Mouse (Mus musculus): ENCODE results near the gene Tyw1. TPM values are rescaled to one million over a fixed set of nuclear protein-coding genes. Genes with fewer than 3 reads are reported as not detected.
"Not testable (repeated sequence)": the region's sequence is repeated elsewhere in the genome, so short reads cannot be mapped to it uniquely, and the experiment has no call there.

Tyw1 gene
- polyA plus RNA-seq, 1 experiment from 2014 or later, result 25.1 TPM

DNA sequence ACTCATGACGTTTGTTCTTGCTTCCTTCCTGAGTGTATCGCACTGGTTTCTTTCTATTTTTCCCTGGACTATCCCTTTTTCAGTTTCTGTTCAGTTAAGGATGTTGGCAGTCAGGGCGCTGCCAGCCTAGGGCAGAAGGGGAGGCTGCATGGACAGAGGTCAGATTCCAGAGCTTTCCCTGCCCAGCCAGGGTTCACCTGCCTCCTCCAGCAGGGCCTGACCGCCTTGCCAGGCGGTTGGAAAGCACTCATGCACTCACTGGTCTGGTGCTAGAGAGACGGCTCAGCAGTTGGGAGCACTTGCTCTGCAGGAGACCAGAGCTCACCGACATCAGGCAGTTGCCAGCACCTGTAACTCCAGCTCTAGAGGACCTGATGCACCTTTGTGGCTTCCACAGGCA lies 16.2 kb upstream of the Tyw1 start:
- Histone ChIP-seq H3K4me2 (no peak overlapping the region), H3K4me1 (no peaks in the 10 kb centered on the region), H3K9ac (no peak overlapping the region), H3K9me3 (no peaks in the 10 kb centered on the region), H3K27me3 (no peaks in the 10 kb centered on the region), H3K27ac (no peak overlapping the region), H3K4me3 (no peak overlapping the region), H3K36me3 (peaks cover 93% of the 10 kb centered on the region)
- ATAC-seq (ENCODE audit: insufficient number of reproducible peaks, low FRiP score, low TSS enrichment, low read depth), result no peak
- WGBS, result 87% methylated on average over 7 of the region's 7 CpGs

DNA sequence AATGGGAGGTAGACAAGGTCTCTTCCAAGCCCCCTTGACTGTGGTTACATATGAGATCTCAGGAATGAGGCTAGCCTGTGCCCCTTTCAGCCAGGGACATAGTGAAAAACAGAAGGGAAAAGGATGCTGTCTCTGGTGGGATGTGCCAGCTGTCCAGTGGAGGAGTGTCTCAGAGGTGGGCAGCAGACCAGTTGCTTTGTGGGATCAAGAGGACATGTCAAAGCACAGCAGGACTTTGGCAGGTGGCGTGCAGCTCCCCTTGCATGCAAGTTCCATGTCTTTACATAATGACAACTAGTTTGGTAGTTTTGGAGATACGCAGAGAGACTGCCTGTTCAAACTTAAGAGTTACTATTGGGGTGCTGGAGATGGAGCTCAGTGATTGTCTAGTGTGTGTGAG lies 15.6 kb upstream of the Tyw1 start:
- no peak overlapping the region for H3K4me2 ChIP-seq
- no peaks in the 10 kb centered on the region for H3K4me1 ChIP-seq
- H3K27ac ChIP-seq, result no peak overlapping the region
- 95% methylated on average over 2 of the region's 2 CpGs for WGBS
- ATAC-seq (ENCODE audit: insufficient number of reproducible peaks, low FRiP score, low TSS enrichment, low read depth), result no peak
- H3K4me3 ChIP-seq, result no peak overlapping the region
- H3K9ac ChIP-seq, result no peak overlapping the region
- no peaks in the 10 kb centered on the region for H3K9me3 ChIP-seq
- peaks cover 93% of the 10 kb centered on the region for H3K36me3 ChIP-seq
- H3K27me3 ChIP-seq, result no peaks in the 10 kb centered on the region

DNA sequence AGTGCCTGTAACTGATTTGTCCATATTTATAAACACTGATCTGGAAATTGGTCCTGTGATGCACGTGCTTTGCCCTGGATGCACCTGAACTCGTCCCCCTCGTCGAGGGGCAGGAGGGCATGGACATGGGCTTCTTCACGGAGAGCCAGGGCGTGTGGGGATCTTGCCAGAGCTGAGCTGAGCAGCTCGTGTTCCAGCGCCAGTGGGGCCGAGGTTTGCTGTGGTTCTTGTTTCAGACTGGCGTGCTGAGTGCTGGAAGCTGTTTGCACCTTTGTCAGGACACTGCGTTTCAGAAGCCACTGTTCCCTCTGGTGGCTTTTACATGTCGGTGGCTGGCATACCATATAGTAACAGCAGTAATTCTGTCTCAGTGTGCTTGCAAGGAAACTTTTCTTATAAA lies 14.0 kb upstream of the Tyw1 start:
- WGBS, result 93% methylated on average over 12 of the region's 12 CpGs
- Histone ChIP-seq H3K9me3 (no peaks in the 10 kb centered on the region), H3K27ac (no peak overlapping the region), H3K4me1 (no peaks in the 10 kb centered on the region), H3K4me3 (no peak overlapping the region), H3K27me3 (no peaks in the 10 kb centered on the region), H3K9ac (no peak overlapping the region), H3K4me2 (no peak overlapping the region), H3K36me3 (peaks cover 92% of the 10 kb centered on the region)
- no peak for ATAC-seq (ENCODE audit: insufficient number of reproducible peaks, low FRiP score, low TSS enrichment, low read depth)

DNA sequence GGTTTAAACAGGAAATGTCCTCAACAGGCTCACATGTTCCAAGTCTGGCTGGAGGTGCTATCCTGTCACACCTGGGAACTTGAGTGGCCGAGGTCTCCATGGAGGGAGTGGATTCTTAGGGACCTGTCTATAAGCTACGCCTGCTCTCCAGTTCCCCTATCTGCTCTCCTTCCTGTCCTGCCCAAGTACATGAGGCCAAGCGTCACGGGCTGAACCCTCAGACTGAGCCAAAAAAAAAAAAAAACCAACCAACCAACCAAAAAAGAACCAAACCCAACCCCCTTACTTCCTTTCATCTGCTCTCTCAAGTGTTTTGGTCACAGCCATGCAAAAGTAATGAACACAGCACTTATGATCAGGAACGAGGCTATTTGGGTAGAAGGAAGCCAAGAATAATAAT lies 7.6 kb upstream of the Tyw1 start:
- no peaks in the 10 kb centered on the region for H3K27me3 ChIP-seq
- no peak for ATAC-seq (ENCODE audit: insufficient number of reproducible peaks, low FRiP score, low TSS enrichment, low read depth)
- 78% methylated on average over 5 of the region's 5 CpGs for WGBS
- no peak overlapping the region for H3K9ac ChIP-seq
- H3K36me3 ChIP-seq, result peaks cover 96% of the 10 kb centered on the region
- no peak overlapping the region; the same call in 1 of the 2 replicates for H3K27ac ChIP-seq
- no peaks in the 10 kb centered on the region for H3K9me3 ChIP-seq
- no peak overlapping the region for H3K4me3 ChIP-seq
- H3K4me2 ChIP-seq, result no peak overlapping the region
- H3K4me1 ChIP-seq, result no peaks in the 10 kb centered on the region

DNA sequence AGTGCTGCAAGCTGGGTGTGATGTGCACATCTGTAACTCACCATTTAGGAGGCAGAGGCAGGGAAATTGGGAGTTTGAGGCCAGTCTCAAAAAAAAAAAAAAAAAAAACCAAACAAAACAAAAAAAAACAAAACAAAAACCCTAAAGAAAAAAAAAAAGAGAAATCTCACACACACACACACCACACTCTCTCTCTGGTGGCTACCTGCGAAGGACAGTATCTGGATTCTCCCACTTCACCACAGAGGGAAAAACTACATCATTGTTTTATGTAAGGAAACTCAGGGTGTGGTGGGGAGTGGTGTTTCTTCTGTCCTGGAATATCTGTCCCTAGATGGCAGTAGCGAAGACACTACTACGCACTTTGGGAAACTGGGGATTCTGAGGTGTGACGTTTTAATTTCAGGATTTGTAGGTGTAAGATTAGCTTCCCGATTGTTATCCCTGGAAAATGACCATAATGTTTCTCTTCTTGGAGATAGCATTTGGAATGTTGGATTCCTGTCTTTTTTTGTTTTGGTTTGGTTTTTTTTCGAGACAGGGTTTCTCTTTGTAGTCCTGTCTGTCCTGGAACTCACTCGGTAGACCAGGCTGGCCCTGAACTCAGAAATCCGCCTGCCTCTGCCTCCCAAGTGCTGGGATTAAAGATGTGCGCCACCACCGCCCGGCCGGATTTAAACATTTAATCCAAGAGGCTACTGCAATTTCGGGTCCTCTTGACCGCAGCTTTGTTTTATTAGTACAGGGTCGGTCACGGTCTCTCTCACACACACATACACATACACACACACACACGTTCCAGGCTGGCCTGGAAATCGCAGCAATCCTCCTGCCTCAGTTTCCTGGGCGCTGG lies 1.0 kb upstream of the Tyw1 start:
- H3K4me3 ChIP-seq, result peak overlapping the region; percentile 69
- H3K27ac ChIP-seq, result peak overlapping the region; percentile 83
- peak overlapping the region; percentile 71 for H3K9ac ChIP-seq
- peaks cover 22% of the 10 kb centered on the region; the same call in 1 of the 2 replicates for H3K4me1 ChIP-seq
- WGBS, result 12% methylated on average over 19 of the region's 19 CpGs
- peaks cover 42% of the 10 kb centered on the region for H3K36me3 ChIP-seq
- H3K9me3 ChIP-seq, result no peaks in the 10 kb centered on the region
- no peak for ATAC-seq (ENCODE audit: insufficient number of reproducible peaks, low FRiP score, low TSS enrichment, low read depth)
- peak overlapping the region; percentile 50 for H3K4me2 ChIP-seq
- H3K27me3 ChIP-seq, result no peaks in the 10 kb centered on the region

DNA sequence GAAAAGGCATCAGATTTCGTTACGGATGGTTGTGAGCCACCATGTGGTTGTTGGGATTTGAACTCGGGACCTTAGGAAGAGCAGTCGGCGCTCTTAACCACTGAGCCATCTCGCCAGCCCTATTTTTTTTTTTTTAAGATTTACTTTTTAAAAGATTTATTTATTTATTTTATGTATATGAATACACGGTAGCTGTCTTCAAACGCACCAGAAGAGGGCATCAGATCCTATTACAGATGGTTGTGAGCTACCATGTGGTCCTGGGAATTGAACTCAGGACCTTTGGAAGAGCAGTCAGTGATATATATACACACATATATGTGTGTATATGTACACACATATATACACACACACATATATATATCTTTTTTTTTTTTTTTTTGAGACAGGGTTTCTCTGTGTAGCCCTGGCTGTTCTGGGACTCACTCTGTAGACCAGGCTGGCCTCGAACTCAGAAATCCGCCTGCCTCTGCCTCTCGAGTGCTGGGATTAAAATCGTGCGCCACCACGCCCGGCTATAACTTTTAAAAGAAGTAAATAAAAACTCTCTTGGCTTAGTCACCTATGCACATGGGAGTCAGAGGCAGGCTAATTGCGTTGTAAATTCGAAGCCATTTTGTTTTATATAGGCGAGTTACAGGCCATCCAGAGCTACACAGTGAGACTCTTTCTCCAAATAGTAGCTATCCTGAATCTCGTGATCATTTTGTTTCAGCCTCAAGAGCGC lies 543 bp downstream of the Tyw1 start:
- not testable (repeated sequence) for ATAC-seq (ENCODE audit: insufficient number of reproducible peaks, low FRiP score, low TSS enrichment, low read depth); H3K9ac ChIP-seq; H3K27me3 ChIP-seq; H3K9me3 ChIP-seq
- peak overlapping the region; percentile 69 for H3K4me3 ChIP-seq
- peaks cover 26% of the 10 kb centered on the region for H3K36me3 ChIP-seq
- H3K4me1 ChIP-seq, result peaks cover 22% of the 10 kb centered on the region; the same call in 1 of the 2 replicates
- H3K27ac ChIP-seq, result peak overlapping the region; percentile 72
- H3K4me2 ChIP-seq, result peak overlapping the region; percentile 84
- WGBS, result 21% methylated on average over 20 of the region's 20 CpGs

DNA sequence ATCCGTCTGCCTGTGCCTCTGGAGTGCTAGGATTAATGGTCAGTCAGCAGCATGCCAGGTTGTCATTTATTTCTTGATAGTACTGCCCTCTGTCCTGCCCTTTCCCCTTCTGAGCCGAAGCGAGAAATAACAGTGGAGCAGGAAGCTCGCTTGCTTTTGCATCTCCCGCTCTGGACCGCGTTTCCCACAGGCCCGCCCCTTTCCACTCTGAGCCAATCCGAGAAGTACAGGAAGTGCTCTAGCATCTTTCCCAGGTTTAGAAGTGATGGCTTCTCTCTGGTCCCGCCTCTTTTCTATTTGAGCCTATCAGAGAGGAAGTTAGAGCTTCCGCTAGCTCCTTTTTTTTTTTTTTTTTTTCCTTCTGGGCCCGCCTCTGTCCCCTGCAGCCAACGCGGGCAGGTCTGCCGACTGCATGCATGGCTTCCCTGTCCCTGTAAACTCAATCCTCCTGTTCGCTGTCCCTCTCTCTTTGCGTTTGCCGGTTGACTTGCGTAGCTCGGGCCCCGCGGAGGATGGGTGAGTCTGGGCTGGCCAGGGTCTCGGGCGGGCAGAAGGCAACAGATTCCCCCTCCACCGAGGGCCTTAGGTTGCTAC lies 1.4 kb downstream of the Tyw1 start:
- H3K27me3 ChIP-seq, result no peaks in the 10 kb centered on the region
- peak; percentile 94 for ATAC-seq (ENCODE audit: insufficient number of reproducible peaks, low FRiP score, low TSS enrichment, low read depth)
- H3K4me3 ChIP-seq, result peak overlapping the region; percentile 69
- peak overlapping the region; percentile 68 for H3K9ac ChIP-seq
- 0% methylated on average over 25 of the region's 25 CpGs for WGBS
- peak overlapping the region; percentile 87 for H3K27ac ChIP-seq
- peaks cover 22% of the 10 kb centered on the region; the same call in 1 of the 2 replicates for H3K4me1 ChIP-seq
- H3K36me3 ChIP-seq, result peaks cover 21% of the 10 kb centered on the region
- no peaks in the 10 kb centered on the region for H3K9me3 ChIP-seq
- H3K4me2 ChIP-seq, result peak overlapping the region; percentile 84

DNA sequence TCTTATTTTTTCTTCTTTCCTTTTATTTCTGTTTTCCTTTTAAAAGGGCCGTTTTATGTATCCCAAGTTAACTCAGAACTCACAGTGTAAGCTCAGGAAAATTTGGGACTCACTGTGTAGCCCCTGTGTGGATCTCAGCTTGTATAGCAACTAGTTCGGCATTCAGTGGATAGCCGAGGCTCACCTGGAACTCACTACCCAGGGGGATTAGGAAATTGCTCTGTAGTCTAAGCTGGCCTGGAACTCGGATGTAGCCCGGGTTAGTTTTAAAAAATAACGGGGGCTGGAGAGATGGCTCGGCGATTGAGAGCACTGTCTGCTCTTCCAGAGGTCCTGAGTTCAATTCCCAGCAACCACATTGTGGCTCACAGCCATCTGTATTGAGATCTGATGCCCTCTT lies 1.9 kb downstream of the Tyw1 start:
- Histone ChIP-seq H3K9ac (peak overlapping the region; percentile 68), H3K27ac (peak overlapping the region; percentile 87), H3K9me3 (no peaks in the 10 kb centered on the region), H3K4me3 (peak overlapping the region; percentile 69), H3K27me3 (no peaks in the 10 kb centered on the region), H3K4me2 (peak overlapping the region; percentile 84), H3K36me3 (peaks cover 16% of the 10 kb centered on the region), H3K4me1 (peaks cover 22% of the 10 kb centered on the region; the same call in 1 of the 2 replicates)
- no peak for ATAC-seq (ENCODE audit: insufficient number of reproducible peaks, low FRiP score, low TSS enrichment, low read depth)
- 6% methylated on average over 8 of the region's 8 CpGs for WGBS

DNA sequence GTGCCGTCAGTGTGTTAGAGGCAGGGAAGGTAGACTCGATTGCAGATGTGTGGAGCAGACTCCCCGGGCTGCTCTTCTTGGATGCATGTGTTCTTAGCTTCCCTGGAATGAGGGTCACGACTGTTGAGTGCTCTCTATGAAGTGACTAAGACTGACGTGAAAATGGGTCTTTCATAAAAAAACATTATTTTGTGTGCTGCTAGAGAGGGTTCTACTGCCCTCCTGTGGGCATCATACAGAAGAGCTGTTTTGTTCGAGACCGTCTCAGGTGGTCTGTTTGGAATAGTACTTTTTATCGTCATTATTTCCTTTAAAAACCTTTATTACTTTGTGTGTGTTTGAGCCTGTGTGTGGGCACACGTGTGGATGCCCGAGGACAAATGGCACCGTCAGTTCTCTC lies 8.0 kb downstream of the Tyw1 start:
- WGBS, result 67% methylated on average over 11 of the region's 11 CpGs
- ATAC-seq (ENCODE audit: insufficient number of reproducible peaks, low FRiP score, low TSS enrichment, low read depth), result no peak
- Histone ChIP-seq H3K4me3 (no peak overlapping the region), H3K27ac (no peak overlapping the region), H3K36me3 (peaks cover 43% of the 10 kb centered on the region), H3K4me1 (no peaks in the 10 kb centered on the region), H3K9ac (no peak overlapping the region), H3K9me3 (no peaks in the 10 kb centered on the region), H3K4me2 (no peak overlapping the region), H3K27me3 (no peaks in the 10 kb centered on the region)

DNA sequence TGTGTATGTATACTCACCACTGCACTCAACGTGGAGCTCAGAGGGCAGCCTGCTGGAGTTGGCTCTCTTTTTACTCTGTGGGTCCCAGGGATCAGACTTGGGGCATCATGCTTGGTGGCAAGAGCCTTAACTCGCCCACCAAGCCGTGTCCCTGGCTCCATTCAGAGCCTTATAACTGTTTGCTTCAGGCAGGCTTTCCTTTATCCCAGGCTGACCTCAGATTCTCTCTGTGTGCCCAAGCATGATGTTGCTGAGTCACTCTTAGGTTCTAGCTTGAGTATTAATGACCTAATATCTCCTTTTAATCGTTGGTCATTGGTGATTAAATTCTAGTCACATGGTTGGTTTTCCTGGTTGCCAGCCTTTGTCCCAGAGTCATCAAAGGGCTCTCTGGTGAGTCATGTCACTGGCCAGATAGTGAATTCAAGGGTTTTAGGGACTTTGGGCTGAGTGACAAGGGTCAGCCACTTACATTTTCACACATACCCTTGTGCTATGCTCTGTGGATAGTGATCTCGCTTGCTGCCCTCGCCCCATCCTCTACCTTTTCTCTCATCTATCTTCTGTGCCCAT lies 9.1 kb downstream of the Tyw1 start:
- H3K4me2 ChIP-seq, result no peak overlapping the region
- H3K4me1 ChIP-seq, result no peaks in the 10 kb centered on the region
- no peak overlapping the region for H3K27ac ChIP-seq
- no peak overlapping the region for H3K4me3 ChIP-seq
- H3K9ac ChIP-seq, result no peak overlapping the region
- H3K27me3 ChIP-seq, result no peaks in the 10 kb centered on the region
- no peak for ATAC-seq (ENCODE audit: insufficient number of reproducible peaks, low FRiP score, low TSS enrichment, low read depth)
- H3K36me3 ChIP-seq, result peaks cover 51% of the 10 kb centered on the region
- WGBS, result 90% methylated on average over 6 of the region's 6 CpGs
- no peaks in the 10 kb centered on the region for H3K9me3 ChIP-seq

DNA sequence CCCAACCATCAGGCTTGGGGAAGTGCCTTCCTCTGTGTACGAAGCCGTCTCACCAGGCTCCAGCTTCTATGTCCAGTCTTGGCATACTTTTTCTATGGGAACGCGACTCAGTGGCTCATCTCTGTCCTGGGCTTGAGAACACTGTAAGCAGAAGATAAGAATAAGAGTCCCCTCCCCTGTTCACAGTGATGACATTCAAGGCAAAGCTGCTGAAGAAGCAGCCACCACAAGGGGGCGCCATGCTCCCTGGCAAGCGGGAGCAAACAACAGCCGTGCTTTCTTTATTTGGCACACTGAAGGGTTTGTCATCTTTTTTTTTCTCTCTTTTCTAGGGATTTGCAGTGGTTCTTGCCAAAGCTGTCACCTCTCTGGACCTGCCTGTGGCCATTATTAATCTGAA lies 11.2 kb downstream of the Tyw1 start:
- Histone ChIP-seq H3K36me3 (peaks cover 63% of the 10 kb centered on the region), H3K27me3 (no peaks in the 10 kb centered on the region), H3K27ac (no peak overlapping the region), H3K4me1 (no peaks in the 10 kb centered on the region), H3K9ac (no peak overlapping the region), H3K4me3 (no peak overlapping the region), H3K4me2 (no peak overlapping the region), H3K9me3 (no peaks in the 10 kb centered on the region)
- 87% methylated on average over 7 of the region's 7 CpGs for WGBS
- ATAC-seq (ENCODE audit: insufficient number of reproducible peaks, low FRiP score, low TSS enrichment, low read depth), result no peak
